Mouse (Mus musculus): ENCODE data around the gene Asb14.
"Not testable (repeated sequence)": the region's sequence is repeated elsewhere in the genome, so short reads cannot be mapped to it uniquely, and the experiment has no call there.

Gene Asb14

GRCm38 (mm10) chr14:26894392-26894791 lies at the start of gene Asb14:
Gene Asb14 (plus strand): TSS chr14:26894557.
- DNase-seq (ENCODE audit: low spot score in 2 of 2), result no peak

GRCm38 (mm10) chr14:26853053-26853452 lies 41.3 kb upstream of the Asb14 start:
- no peak for DNase-seq (ENCODE audit: low spot score in 2 of 2)

GRCm38 (mm10) chr14:26854066-26854465 lies 40.3 kb upstream of the Asb14 start:
- no peak for DNase-seq (ENCODE audit: low spot score in 2 of 2)

- no peak for DNase-seq (ENCODE audit: low spot score in 2 of 2)
Measured at GRCm38 (mm10) chr14:26858364-26858763, 36.0 kb upstream of the Asb14 start.

GRCm38 (mm10) chr14:26859024-26859423 lies 35.3 kb upstream of the Asb14 start:
- no peak for DNase-seq (ENCODE audit: low spot score in 2 of 2)

- DNase-seq (ENCODE audit: low spot score in 2 of 2), result no peak
Measured at GRCm38 (mm10) chr14:26867356-26867755, 27.0 kb upstream of the Asb14 start.

GRCm38 (mm10) chr14:26868299-26868698 lies 26.1 kb upstream of the Asb14 start:
- DNase-seq (ENCODE audit: low spot score in 2 of 2), result no peak

GRCm38 (mm10) chr14:26878756-26879155 lies 15.6 kb upstream of the Asb14 start:
- no peak for DNase-seq (ENCODE audit: low spot score in 2 of 2)

- no peak for DNase-seq (ENCODE audit: low spot score in 2 of 2)
Measured at GRCm38 (mm10) chr14:26879976-26880375, 14.4 kb upstream of the Asb14 start.

- DNase-seq (ENCODE audit: low spot score in 2 of 2), result no peak
Measured at GRCm38 (mm10) chr14:26881700-26882099, 12.7 kb upstream of the Asb14 start.

GRCm38 (mm10) chr14:26887244-26887643 lies 7.1 kb upstream of the Asb14 start:
- no peak for DNase-seq (ENCODE audit: low spot score in 2 of 2)

GRCm38 (mm10) chr14:26890777-26891176 lies 3.6 kb upstream of the Asb14 start:
- no peak for DNase-seq (ENCODE audit: low spot score in 2 of 2)

GRCm38 (mm10) chr14:26899490-26899889 lies 5.1 kb downstream of the Asb14 start:
- DNase-seq (ENCODE audit: low spot score in 2 of 2), result no peak

GRCm38 (mm10) chr14:26900893-26901292 lies 6.5 kb downstream of the Asb14 start:
- DNase-seq (ENCODE audit: low spot score in 2 of 2), result peak in 1 of 2 experiments; percentile 36

- no peak for DNase-seq (ENCODE audit: low spot score in 2 of 2)
Measured at GRCm38 (mm10) chr14:26907401-26907800, 13.0 kb downstream of the Asb14 start.

GRCm38 (mm10) chr14:26910461-26910860 lies 16.1 kb downstream of the Asb14 start:
- DNase-seq (ENCODE audit: low spot score in 2 of 2), result not testable (repeated sequence)

GRCm38 (mm10) chr14:26911201-26911600 lies 16.8 kb downstream of the Asb14 start:
- DNase-seq (ENCODE audit: low spot score in 2 of 2), result no peak

- DNase-seq (ENCODE audit: low spot score in 2 of 2), result no peak
Measured at GRCm38 (mm10) chr14:26911826-26912225, 17.5 kb downstream of the Asb14 start.

- peak; percentile 33 to 43 for DNase-seq (ENCODE audit: low spot score in 2 of 2)
Measured at GRCm38 (mm10) chr14:26913681-26914268, 19.4 kb downstream of the Asb14 start.

GRCm38 (mm10) chr14:26919310-26919709 lies 25.0 kb downstream of the Asb14 start:
- DNase-seq (ENCODE audit: low spot score in 2 of 2), result no peak

GRCm38 (mm10) chr14:26923702-26924421 lies 29.5 kb downstream of the Asb14 start:
- DNase-seq (ENCODE audit: low spot score in 2 of 2), result no peak

GRCm38 (mm10) chr14:26934891-26935290 lies 40.5 kb downstream of the Asb14 start:
- DNase-seq (ENCODE audit: low spot score in 2 of 2), result no peak

GRCm38 (mm10) chr14:26935558-26935957 lies 41.2 kb downstream of the Asb14 start:
- DNase-seq (ENCODE audit: low spot score in 2 of 2), result no peak

Measured in right cerebral cortex, postnatal 36 days (tissue).